Mouse (Mus musculus): ENCODE measurements around the gene Ddi2. TPM values are rescaled to one million over a fixed set of nuclear protein-coding genes. Genes with fewer than 3 reads are reported as not detected.

Ddi2 gene
- total and polyA plus RNA-seq, 2 experiments from 2014 or later, result 11.5 to 32.8 TPM

- Histone ChIP-seq H3K9ac (replicated peaks; ENCODE audit: low read depth, low read length) (no peak overlapping the region), H3K27ac (ENCODE audit: low read depth) (no peak overlapping the region), H3K27me3 (ENCODE audit: control insufficient read depth, insufficient read depth, low read length) (no peaks in the 10 kb centered on the region), H3K9me3 (replicated peaks; ENCODE audit: control insufficient read depth, low read length) (no peaks in the 10 kb centered on the region), H3K4me3 (ENCODE audit: low read depth, low read length) (no peak overlapping the region), H3K36me3 (replicated peaks; ENCODE audit: control insufficient read depth, insufficient read depth, low read length) (peaks cover 44% of the 10 kb centered on the region), H3K4me1 (ENCODE audit: control insufficient read depth, insufficient read depth) (0 out of 2 replicates have a peak, but pooled peaks cover under 1% of the 10 kb centered on the region), H3K4me2 (ENCODE audit: low read depth, low read length) (no peak overlapping the region)
- 78% methylated on average over 4 of the region's 4 CpGs for WGBS
- no peak for ATAC-seq (ENCODE audit: insufficient read depth, low read depth)
- no peak for TF ChIP-seq CTCF (IDR thresholded peaks at IDR 0.05; ENCODE audit: low read depth)
- no peak for TF ChIP-seq EP300 (IDR thresholded peaks at IDR 0.05; ENCODE audit: low read depth)
- no peak for DNase-seq (ENCODE audit: low spot score)
Measured at GRCm38 (mm10) chr4:141760942-141761341, 37.7 kb upstream of the Ddi2 start.

- TF ChIP-seq CTCF (IDR thresholded peaks at IDR 0.05; ENCODE audit: low read depth) (no peak), EP300 (IDR thresholded peaks at IDR 0.05; ENCODE audit: low read depth) (no peak)
- DNase-seq (ENCODE audit: low spot score), result no peak
- no peak for ATAC-seq (ENCODE audit: insufficient read depth, low read depth)
- H3K4me1 ChIP-seq (ENCODE audit: control insufficient read depth, insufficient read depth), result no peaks in the 10 kb centered on the region
- no peak overlapping the region for H3K4me3 ChIP-seq (ENCODE audit: low read depth, low read length)
- 40% methylated on average over 6 of the region's 6 CpGs for WGBS
- no peak overlapping the region for H3K4me2 ChIP-seq (ENCODE audit: low read depth, low read length)
- no peaks in the 10 kb centered on the region for H3K9me3 ChIP-seq (replicated peaks; ENCODE audit: control insufficient read depth, low read length)
- H3K27me3 ChIP-seq (ENCODE audit: control insufficient read depth, insufficient read depth, low read length), result no peaks in the 10 kb centered on the region
- H3K27ac ChIP-seq (ENCODE audit: low read depth), result no peak overlapping the region
- no peak overlapping the region for H3K9ac ChIP-seq (replicated peaks; ENCODE audit: low read depth, low read length)
- H3K36me3 ChIP-seq (replicated peaks; ENCODE audit: control insufficient read depth, insufficient read depth, low read length), result peaks cover 31% of the 10 kb centered on the region
Measured at GRCm38 (mm10) chr4:141758874-141759542, 35.8 kb upstream of the Ddi2 start.

- 90% methylated on average over 3 of the region's 3 CpGs for WGBS
- H3K36me3 ChIP-seq (replicated peaks; ENCODE audit: control insufficient read depth, insufficient read depth, low read length), result peaks cover 12% of the 10 kb centered on the region
- no peak overlapping the region for H3K4me3 ChIP-seq (ENCODE audit: low read depth, low read length)
- H3K9ac ChIP-seq (replicated peaks; ENCODE audit: low read depth, low read length), result no peak overlapping the region
- DNase-seq (ENCODE audit: low spot score) (no peak), ATAC-seq (ENCODE audit: insufficient read depth, low read depth) (no peak)
- H3K27me3 ChIP-seq (ENCODE audit: control insufficient read depth, insufficient read depth, low read length), result no peaks in the 10 kb centered on the region
- H3K9me3 ChIP-seq (replicated peaks; ENCODE audit: control insufficient read depth, low read length), result no peaks in the 10 kb centered on the region
- no peak overlapping the region for H3K4me2 ChIP-seq (ENCODE audit: low read depth, low read length)
- 0 out of 2 replicates have a peak, but pooled peaks cover under 1% of the 10 kb centered on the region for H3K4me1 ChIP-seq (ENCODE audit: control insufficient read depth, insufficient read depth)
- H3K27ac ChIP-seq (ENCODE audit: low read depth), result no peak overlapping the region
- TF ChIP-seq EP300 (IDR thresholded peaks at IDR 0.05; ENCODE audit: low read depth) (no peak), CTCF (IDR thresholded peaks at IDR 0.05; ENCODE audit: low read depth) (no peak)
Measured at GRCm38 (mm10) chr4:141757124-141757523, 33.9 kb upstream of the Ddi2 start.

- ATAC-seq (ENCODE audit: insufficient read depth, low read depth) (no peak), DNase-seq (ENCODE audit: low spot score) (no peak)
- Histone ChIP-seq H3K4me1 (ENCODE audit: control insufficient read depth, insufficient read depth) (peaks cover 5% of the 10 kb centered on the region; the same call in 1 of the 2 replicates), H3K4me3 (ENCODE audit: low read depth, low read length) (no peak overlapping the region), H3K4me2 (ENCODE audit: low read depth, low read length) (no peak overlapping the region), H3K9me3 (replicated peaks; ENCODE audit: control insufficient read depth, low read length) (no peaks in the 10 kb centered on the region), H3K36me3 (replicated peaks; ENCODE audit: control insufficient read depth, insufficient read depth, low read length) (no peaks in the 10 kb centered on the region), H3K9ac (replicated peaks; ENCODE audit: low read depth, low read length) (no peak overlapping the region), H3K27me3 (ENCODE audit: control insufficient read depth, insufficient read depth, low read length) (no peaks in the 10 kb centered on the region), H3K27ac (ENCODE audit: low read depth) (no peak overlapping the region)
- WGBS, result 87% methylated on average over 19 of the region's 19 CpGs
- no peak for TF ChIP-seq EP300 (IDR thresholded peaks at IDR 0.05; ENCODE audit: low read depth)
- no peak for TF ChIP-seq CTCF (IDR thresholded peaks at IDR 0.05; ENCODE audit: low read depth)
Measured at GRCm38 (mm10) chr4:141755375-141755930, 32.2 kb upstream of the Ddi2 start.

- ATAC-seq (ENCODE audit: insufficient read depth, low read depth), result no peak; the same call in 1 of the 2 replicates
- WGBS, result 14% methylated on average over 4 of the region's 4 CpGs
- Histone ChIP-seq H3K9ac (replicated peaks; ENCODE audit: low read depth, low read length) (no peak overlapping the region), H3K4me3 (ENCODE audit: low read depth, low read length) (no peak overlapping the region), H3K4me2 (ENCODE audit: low read depth, low read length) (no peak overlapping the region), H3K9me3 (replicated peaks; ENCODE audit: control insufficient read depth, low read length) (no peaks in the 10 kb centered on the region), H3K27ac (ENCODE audit: low read depth) (no peak overlapping the region), H3K4me1 (ENCODE audit: control insufficient read depth, insufficient read depth) (peaks cover 9% of the 10 kb centered on the region; the same call in 1 of the 2 replicates), H3K36me3 (replicated peaks; ENCODE audit: control insufficient read depth, insufficient read depth, low read length) (no peaks in the 10 kb centered on the region), H3K27me3 (ENCODE audit: control insufficient read depth, insufficient read depth, low read length) (no peaks in the 10 kb centered on the region)
- TF ChIP-seq CTCF (IDR thresholded peaks at IDR 0.05; ENCODE audit: low read depth) (0 out of 2 replicates have a peak, but pooled peaks have one; percentile 6), EP300 (IDR thresholded peaks at IDR 0.05; ENCODE audit: low read depth) (no peak)
- peak; percentile 23 for DNase-seq (ENCODE audit: low spot score)
Measured at GRCm38 (mm10) chr4:141752076-141752421, 28.8 kb upstream of the Ddi2 start.
